Mouse (Mus musculus) heart, adult 18-20 months (tissue): ENCODE results near the gene Alkbh8. TPM values are rescaled to one million over a fixed set of nuclear protein-coding genes. Genes with fewer than 3 reads are reported as not detected.

Experiments
- total RNA-seq, 2 experiments: library from RNA; stranded (reverse); gene quantifications; 2 replicates each; pipeline ENCODE4 v1.2.3; 2021

Alkbh8 gene
- total RNA-seq, 2 experiments from 2014 or later = 13.7 to 14.3 TPM

Other genes with a start within 250 kb of the Alkbh8 start
- 10 to 100 TPM; 12.5 to 13.8 TPM for gene Cwf19l2, start 68.5 kb downstream of the Alkbh8 start, total RNA-seq
- gene Gucy1a2, start 197.6 kb downstream of the Alkbh8 start, total RNA-seq = 10 to 100 TPM in 1 of 2 experiments, 1 to 10 TPM in 1; 8.6 to 10.3 TPM